Mouse (Mus musculus) intestine, postnatal 0 days (tissue): ENCODE results near the gene Zc3h8. TPM values are rescaled to one million over a fixed set of nuclear protein-coding genes. Genes with fewer than 3 reads are reported as not detected.

Experiments used
- ATAC-seq: fragments of 200-750 bp; cut with Nextera tagmentation; 2 replicates; pipeline ENCODE4 v1.8.0; 2017; ENCODE audit warnings: mild to moderate bottlenecking, moderate TSS enrichment, moderate library complexity
- H3K27ac ChIP-seq: fragments of 300-500 bp; sonication (generic); 2 replicates; pipeline ENCODE4 v1.5.1; 2014; ENCODE audit warnings: mild to moderate bottlenecking, low read depth, low read length, moderate library complexity
- H3K27me3 ChIP-seq: fragments of 300-500 bp; sonication (generic); replicated peaks from 2 replicates; pipeline ENCODE4 v1.6.1; 2014; ENCODE audit warnings: low read length, mixed read lengths; ENCODE audit not compliant: control insufficient read depth, insufficient read depth
- H3K36me3 ChIP-seq: fragments of 300-500 bp; sonication (generic); 2 replicates; pipeline ENCODE4 v1.6.1; 2014; ENCODE audit warnings: mild to moderate bottlenecking, moderate library complexity; ENCODE audit not compliant: control insufficient read depth, insufficient read depth
- H3K4me1 ChIP-seq: fragments of 300-500 bp; sonication (generic); replicated peaks from 2 replicates; pipeline ENCODE4 v1.6.1; 2014; ENCODE audit warnings: antibody characterized with exemption, low read length, mixed read lengths; ENCODE audit not compliant: control insufficient read depth, insufficient read depth
- H3K4me2 ChIP-seq: fragments of 300-500 bp; sonication (generic); replicated peaks from 2 replicates; pipeline ENCODE4 v1.6.1; 2014; ENCODE audit warnings: low read depth, mild to moderate bottlenecking, moderate library complexity
- H3K4me3 ChIP-seq: fragments of 300-500 bp; sonication (generic); 2 replicates; pipeline ENCODE4 v1.5.1; 2014; ENCODE audit warnings: low read depth, low read length
- H3K9ac ChIP-seq: fragments of 300-500 bp; sonication (generic); 2 replicates; pipeline ENCODE4 v1.6.1; 2014; ENCODE audit warnings: mild to moderate bottlenecking, low read depth, low read length
- H3K9me3 ChIP-seq: fragments of 300-500 bp; sonication (generic); 2 replicates; pipeline ENCODE4 v1.6.1; 2016; ENCODE audit warnings: mixed run types; ENCODE audit not compliant: control insufficient read depth
- CTCF ChIP-seq: sonication (generic); IDR thresholded peaks from 2 replicates; pipeline ENCODE4 v1.5.1; 2016; ENCODE audit warnings: low read depth, mild to moderate bottlenecking, control low read depth, antibody characterized with exemption, moderate library complexity
- WGBS: fragments of 180-500 bp; shearing (Covaris S2); extraction: QIAGEN DNeasy Blood & Tissue Kit; methylation state at CpG from one replicate; pipeline ENCODE4 v1.1.7; 2014; 5-methylcytosine and 5-hydroxymethylcytosine counted together
- polyA plus RNA-seq: library from polyadenylated mRNA; unstranded; fragments of >200 nt; fragmentation: Nextera tagmentation; extraction: Ambion mirVana; gene quantifications from 2 replicates; pipeline ENCODE4 v1.2.1, GENCODE M21; 2015

Gene Zc3h8
- 4.6 and 4.8 TPM in 2 replicates for polyA plus RNA-seq

- Histone ChIP-seq H3K27ac (peak within 1 kb of the TSS; percentile 78), H3K36me3 (0 out of 2 replicates have a peak, but pooled peaks cover 8% of the 10 kb centered on the region), H3K4me2 (peak within 1 kb of the TSS; percentile 94), H3K27me3 (no peaks in the 10 kb centered on the region), H3K4me3 (peak within 1 kb of the TSS; percentile 80), H3K4me1 (no peaks in the 10 kb centered on the region), H3K9ac (peak within 1 kb of the TSS; percentile 65), H3K9me3 (no peaks in the 10 kb centered on the region)
- WGBS = under 1% methylated on average over 65 of the region's 65 CpGs
- peak; percentile 96 for ATAC-seq
- TF ChIP-seq CTCF = no peak
Observed at GRCm38 (mm10) chr2:128943538-128944528, at the start of gene Zc3h8. Gene Zc3h8 (minus strand): TSS chr2:128944077.

DNA sequence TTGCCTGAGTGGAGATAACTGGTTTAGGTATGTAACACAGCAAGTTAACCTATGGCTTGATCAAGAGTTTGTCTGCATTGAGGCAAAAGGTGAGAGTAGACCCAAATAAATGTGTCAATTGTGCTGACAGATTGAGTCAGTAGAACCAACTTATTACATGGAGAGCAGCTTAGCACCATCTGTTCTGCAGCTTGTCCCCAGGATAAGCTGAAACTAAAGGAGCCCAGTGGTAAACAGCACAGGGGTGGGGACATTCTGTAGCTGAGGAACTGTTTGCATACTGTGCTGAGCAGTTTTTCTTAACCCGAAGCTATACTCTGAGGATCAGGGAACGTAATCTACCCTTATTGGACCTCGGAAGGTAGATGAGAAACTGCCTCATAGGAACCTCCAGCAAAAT lies 40.9 kb upstream of the Zc3h8 start:
- WGBS = 71% methylated on average over 3 of the region's 3 CpGs

GRCm38 (mm10) chr2:128975572-128975971 lies 31.7 kb upstream of the Zc3h8 start:
- no peak overlapping the region for H3K9ac ChIP-seq
- WGBS = 74% methylated on average over 4 of the region's 4 CpGs
- H3K27ac ChIP-seq = no peak overlapping the region
- H3K4me3 ChIP-seq = no peak overlapping the region
- no peaks in the 10 kb centered on the region for H3K4me1 ChIP-seq
- no peak overlapping the region for H3K4me2 ChIP-seq
- no peak for ATAC-seq
- TF ChIP-seq CTCF = no peak
- H3K36me3 ChIP-seq = no peaks in the 10 kb centered on the region
- no peaks in the 10 kb centered on the region for H3K27me3 ChIP-seq
- H3K9me3 ChIP-seq = no peaks in the 10 kb centered on the region

More for the DNA sequence above, 40.9 kb upstream of the Zc3h8 start:
- H3K4me3 ChIP-seq = no peak overlapping the region
- no peaks in the 10 kb centered on the region for H3K9me3 ChIP-seq
- no peak for TF ChIP-seq CTCF
- H3K27me3 ChIP-seq = no peaks in the 10 kb centered on the region
- no peaks in the 10 kb centered on the region for H3K36me3 ChIP-seq
- no peak overlapping the region for H3K27ac ChIP-seq
- no peak overlapping the region for H3K4me2 ChIP-seq
- no peaks in the 10 kb centered on the region for H3K4me1 ChIP-seq
- H3K9ac ChIP-seq = no peak overlapping the region
- ATAC-seq = no peak

- no peaks in the 10 kb centered on the region for H3K9me3 ChIP-seq
- no peak for ATAC-seq
Observed at GRCm38 (mm10) chr2:128972301-128972700, 28.4 kb upstream of the Zc3h8 start.

DNA sequence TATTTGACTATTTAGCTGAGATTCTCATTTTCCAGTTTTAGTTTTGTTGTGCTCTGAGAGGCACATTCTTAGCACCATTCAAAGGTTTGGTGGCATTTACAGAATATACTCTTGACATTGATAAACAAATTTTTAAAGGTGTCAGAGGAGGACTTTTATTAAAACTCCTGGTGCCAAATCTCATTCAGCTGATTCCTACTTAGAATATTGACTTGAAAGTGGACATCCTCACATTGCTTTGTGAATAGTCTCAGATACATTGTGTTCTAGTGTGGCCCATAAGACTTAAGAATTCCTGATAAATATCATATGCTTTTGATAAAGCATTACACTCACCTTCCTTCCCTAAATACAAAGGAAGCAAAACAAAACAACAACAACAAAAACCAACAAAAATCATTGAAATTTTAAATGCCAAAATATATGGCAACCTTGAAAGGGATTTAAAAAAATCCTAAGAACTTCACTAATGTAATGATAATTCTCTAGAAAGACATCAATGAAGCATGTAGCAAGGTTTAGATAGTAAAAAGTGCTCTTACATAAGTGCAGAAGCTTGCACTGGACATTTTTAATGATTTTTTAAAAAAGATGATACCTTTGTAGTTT lies 24.7 kb upstream of the Zc3h8 start:
- peak overlapping the region; percentile 85 for H3K4me2 ChIP-seq
- no peaks in the 10 kb centered on the region for H3K9me3 ChIP-seq
- H3K27me3 ChIP-seq = no peaks in the 10 kb centered on the region
- H3K4me3 ChIP-seq = peak overlapping the region; percentile 79
- no peak overlapping the region for H3K27ac ChIP-seq
- no peak overlapping the region for H3K9ac ChIP-seq
- ATAC-seq = no peak
- H3K36me3 ChIP-seq = no peaks in the 10 kb centered on the region
- TF ChIP-seq CTCF = no peak
- H3K4me1 ChIP-seq = no peaks in the 10 kb centered on the region

More at GRCm38 (mm10) chr2:128972301-128972700, 28.4 kb upstream of the Zc3h8 start:
- H3K4me1 ChIP-seq = no peaks in the 10 kb centered on the region
- H3K4me3 ChIP-seq = no peak overlapping the region
- no peaks in the 10 kb centered on the region for H3K36me3 ChIP-seq
- TF ChIP-seq CTCF = no peak
- H3K9ac ChIP-seq = no peak overlapping the region
- H3K27ac ChIP-seq = no peak overlapping the region
- H3K4me2 ChIP-seq = no peak overlapping the region
- H3K27me3 ChIP-seq = no peaks in the 10 kb centered on the region

- no peaks in the 10 kb centered on the region for H3K36me3 ChIP-seq
- ATAC-seq = peak; percentile 81
- peak within 1 kb of the TSS; percentile 79 for H3K4me3 ChIP-seq
- peak within 1 kb of the TSS; percentile 99 for H3K9ac ChIP-seq
- no peaks in the 10 kb centered on the region for H3K27me3 ChIP-seq
- peak within 1 kb of the TSS; percentile 85 for H3K4me2 ChIP-seq
- H3K27ac ChIP-seq = peak within 1 kb of the TSS; percentile 99
- 0 out of 2 replicates have a peak, but pooled peaks have one; percentile 3 for TF ChIP-seq CTCF
- under 1% methylated on average over 63 of the region's 80 CpGs for WGBS
- H3K9me3 ChIP-seq = no peaks in the 10 kb centered on the region
- no peaks in the 10 kb centered on the region for H3K4me1 ChIP-seq
Observed at GRCm38 (mm10) chr2:128967661-128968441, 24.0 kb upstream of the Zc3h8 start, which contains the start of gene Gm10762. Gene Gm10762 (minus strand): TSS chr2:128967725.
